Mouse (Mus musculus) CD4-positive, CD25-positive, alpha-beta regulatory T cell, adult 4 months (primary cell): ENCODE data around the gene Kcp. TPM values are rescaled to one million over a fixed set of nuclear protein-coding genes. Genes with fewer than 3 reads are reported as not detected.

Source experiments
- polyA plus RNA-seq, 2 experiments: library from polyadenylated mRNA; unstranded; fragments of 100-300 nt; shearing (Covaris generic); gene quantifications; one replicate each; pipeline ENCODE4 v1.2.1; 2017

Gene Kcp
- polyA plus RNA-seq, 2 experiments from 2014 or later: 0.38 TPM; not detected in 1

Other genes starting within 250 kb of the Kcp start
- gene Hilpda, start 235.5 kb downstream of the Kcp start, polyA plus RNA-seq: 10 to 100 TPM; 32.4 to 37.1 TPM
- gene Fam71f2, start 228.4 kb downstream of the Kcp start, polyA plus RNA-seq: under 1 TPM in 1 of 2 experiments, not detected in 1; 0.44 TPM
- not detected for gene Fam71f1, start 188.8 kb downstream of the Kcp start, polyA plus RNA-seq
- 10 to 100 TPM; 57.9 to 68.6 TPM for gene Calu, start 159.9 kb downstream of the Kcp start, polyA plus RNA-seq
- gene Opn1sw, start 119.5 kb downstream of the Kcp start, polyA plus RNA-seq: under 1 TPM; 0.38 to 0.62 TPM
- gene Ccdc136, start 111.6 kb downstream of the Kcp start, polyA plus RNA-seq: under 1 TPM in 1 of 2 experiments, not detected in 1; 0.51 TPM
- gene Flnc, start 74.7 kb downstream of the Kcp start, polyA plus RNA-seq: not detected
- 100 to 1,000 TPM; 325 to 332 TPM for gene Atp6v1f, start 40.2 kb downstream of the Kcp start, polyA plus RNA-seq
- not detected for gene Atp6v1fnb, start 36.5 kb downstream of the Kcp start, polyA plus RNA-seq
- gene Irf5, start 18.7 kb upstream of the Kcp start, polyA plus RNA-seq: 10 to 100 TPM; 24.8 to 32.7 TPM
- 100 to 1,000 TPM in 1 of 2 experiments, 10 to 100 TPM in 1; 67.5 to 110 TPM for gene Tnpo3, start 101.9 kb upstream of the Kcp start, polyA plus RNA-seq
- gene Tspan33, start 186.3 kb upstream of the Kcp start, polyA plus RNA-seq: under 1 TPM in 1 of 2 experiments, not detected in 1; 0.20 TPM
- under 1 TPM in 1 of 2 experiments, not detected in 1; 0.11 TPM for gene Smo, start 227.6 kb upstream of the Kcp start, polyA plus RNA-seq